Mouse (Mus musculus) erythroblast, embryonic 14.5 days (primary cell): ENCODE measurements around the gene Uvrag. TPM values are rescaled to one million over a fixed set of nuclear protein-coding genes. Genes with fewer than 3 reads are reported as not detected.

ENCODE experiments used
- H3K27me3 ChIP-seq: 2 replicates; pipeline ENCODE4 v1.6.1; 2012; ENCODE audit warnings: inconsistent platforms; ENCODE audit not compliant: control insufficient read depth
- H3K36me3 ChIP-seq: 2 replicates; pipeline ENCODE4 v1.6.1; 2012; ENCODE audit warnings: mild to moderate bottlenecking, inconsistent platforms; ENCODE audit not compliant: control insufficient read depth
- H3K4me1 ChIP-seq: 2 replicates; pipeline ENCODE4 v1.6.1; 2012; ENCODE audit warnings: inconsistent platforms; ENCODE audit not compliant: control insufficient read depth
- H3K4me3 ChIP-seq: replicated peaks from 2 replicates; pipeline ENCODE3; 2012; ENCODE audit warnings: moderate library complexity, mild to moderate bottlenecking, inconsistent platforms
- H3K9me3 ChIP-seq: 2 replicates; pipeline ENCODE4 v1.6.1; 2012; ENCODE audit warnings: low read length, inconsistent platforms, mixed read lengths; ENCODE audit not compliant: control insufficient read depth
- GATA1 ChIP-seq: IDR thresholded peaks from 2 replicates; pipeline ENCODE4 v1.6.1; 2012; ENCODE audit warnings: low read length, inconsistent platforms, mixed read lengths
- TAL1 ChIP-seq: IDR thresholded peaks from 3 replicates; pipeline ENCODE4 v1.6.1; 2012; ENCODE audit warnings: low read length, inconsistent platforms, mixed read lengths
- polyA plus RNA-seq: library from polyadenylated mRNA; stranded (reverse); fragments of >175 nt; gene quantifications from 2 replicates; pipeline ENCODE4 v1.2.3, GENCODE M21; 2012

Gene Uvrag
- 0.36 and 0.43 TPM in 2 replicates for polyA plus RNA-seq

DNA sequence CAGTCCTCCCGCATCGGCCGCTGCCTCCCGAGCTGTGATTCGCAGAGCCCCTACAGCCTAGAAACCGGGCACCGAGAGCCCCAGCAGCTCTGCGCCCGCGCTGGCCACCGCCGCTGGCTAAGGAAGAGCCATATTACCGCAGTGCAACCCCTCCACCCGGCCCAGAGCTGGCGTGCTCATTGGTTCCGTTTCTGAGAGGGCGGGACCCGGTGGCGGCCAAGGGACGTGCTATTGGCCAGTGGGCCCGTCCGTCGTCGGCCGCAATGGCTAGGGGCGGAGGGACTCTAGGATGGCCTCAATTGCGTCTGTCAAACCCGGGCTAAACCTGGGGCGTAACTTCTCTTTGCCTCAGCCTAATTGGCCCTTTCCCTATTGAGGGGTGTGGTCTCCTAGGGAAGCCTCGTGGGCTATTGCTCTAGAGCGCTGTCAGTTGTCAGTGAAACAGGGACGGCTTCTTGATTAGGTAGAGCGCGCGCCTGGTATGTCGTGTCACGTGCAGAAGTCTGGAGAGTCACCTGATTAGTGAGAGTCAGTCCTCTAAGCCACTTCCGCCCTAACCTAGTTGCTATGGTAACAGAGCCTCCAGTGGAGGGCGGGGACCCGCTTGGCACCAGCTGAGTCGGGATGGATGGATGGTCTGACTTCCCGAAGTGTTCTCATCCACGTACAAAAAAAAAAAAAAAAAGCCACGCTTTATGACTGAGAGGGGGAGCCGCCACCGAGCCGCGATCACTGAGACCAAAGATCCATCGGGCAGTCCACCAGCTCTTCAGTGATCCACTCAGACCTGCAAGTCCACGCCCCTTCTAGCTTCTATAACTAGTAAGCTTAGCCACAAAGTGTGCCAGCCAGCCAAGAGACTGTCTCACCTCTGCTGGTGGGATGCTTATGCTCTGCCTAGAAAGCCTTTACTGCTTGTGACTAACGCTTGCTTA, at the start of gene Uvrag:
Gene Uvrag, minus strand, starts transcription at position 158 of the 935 bp plus-strand sequence.
- Histone ChIP-seq H3K36me3 (peaks cover 3% of the 10 kb centered on the region), H3K4me1 (peaks cover 34% of the 10 kb centered on the region), H3K27me3 (peaks cover 5% of the 10 kb centered on the region; the same call in 1 of the 2 replicates), H3K9me3 (no peaks in the 10 kb centered on the region), H3K4me3 (peak within 1 kb of the TSS; percentile 93)
- no peak for TF ChIP-seq GATA1
- TF ChIP-seq TAL1, result no peak

DNA sequence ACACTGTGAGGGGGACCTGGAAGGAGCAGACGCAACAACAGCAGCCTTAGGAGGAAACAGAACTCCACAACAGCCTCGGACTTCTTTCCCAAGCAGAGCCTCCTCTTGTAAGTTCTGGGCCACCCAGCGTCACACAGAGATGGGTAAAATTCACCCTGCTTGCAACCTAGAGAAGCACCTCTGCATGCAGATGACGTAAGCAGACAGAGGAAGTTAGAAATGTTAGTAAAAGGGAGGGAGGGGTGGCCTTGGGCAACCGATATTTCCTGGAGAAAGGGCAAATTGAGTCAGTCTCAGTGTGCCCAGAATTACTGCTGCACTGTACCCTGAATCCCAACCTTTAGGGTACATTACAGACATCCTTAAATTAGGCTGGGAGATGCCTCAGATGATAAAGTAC, 48.9 kb upstream of the Uvrag start:
- Histone ChIP-seq H3K9me3 (no peaks in the 10 kb centered on the region), H3K36me3 (no peaks in the 10 kb centered on the region), H3K27me3 (peaks cover 4% of the 10 kb centered on the region; the same call in 1 of the 2 replicates), H3K4me3 (no peak overlapping the region), H3K4me1 (no peaks in the 10 kb centered on the region)
- TF ChIP-seq GATA1 (no peak), TAL1 (no peak)

DNA sequence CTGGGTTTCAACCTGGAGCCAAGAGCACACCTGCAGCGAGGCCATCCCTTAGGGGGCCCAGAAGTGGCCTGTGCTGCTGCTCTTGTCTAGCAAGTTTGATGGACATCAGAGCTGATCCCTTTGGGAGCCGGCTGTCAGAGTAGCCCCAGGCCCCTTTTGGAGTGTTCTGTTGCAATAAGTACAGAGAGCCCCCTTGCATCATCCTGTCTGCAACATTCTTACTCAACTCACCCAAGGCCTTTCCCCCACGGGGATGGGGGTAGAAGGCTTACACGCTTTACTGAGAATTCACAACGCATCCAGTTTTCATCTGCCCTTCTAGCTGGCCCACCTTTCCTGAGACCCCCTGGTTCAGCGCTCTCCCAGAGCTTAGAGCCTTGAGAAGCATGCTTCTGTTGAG, 47.7 kb upstream of the Uvrag start:
- H3K36me3 ChIP-seq, result no peaks in the 10 kb centered on the region
- H3K27me3 ChIP-seq, result peaks cover 8% of the 10 kb centered on the region
- no peak overlapping the region for H3K4me3 ChIP-seq
- TF ChIP-seq TAL1 (no peak), GATA1 (no peak)
- H3K4me1 ChIP-seq, result no peaks in the 10 kb centered on the region
- no peaks in the 10 kb centered on the region for H3K9me3 ChIP-seq

DNA sequence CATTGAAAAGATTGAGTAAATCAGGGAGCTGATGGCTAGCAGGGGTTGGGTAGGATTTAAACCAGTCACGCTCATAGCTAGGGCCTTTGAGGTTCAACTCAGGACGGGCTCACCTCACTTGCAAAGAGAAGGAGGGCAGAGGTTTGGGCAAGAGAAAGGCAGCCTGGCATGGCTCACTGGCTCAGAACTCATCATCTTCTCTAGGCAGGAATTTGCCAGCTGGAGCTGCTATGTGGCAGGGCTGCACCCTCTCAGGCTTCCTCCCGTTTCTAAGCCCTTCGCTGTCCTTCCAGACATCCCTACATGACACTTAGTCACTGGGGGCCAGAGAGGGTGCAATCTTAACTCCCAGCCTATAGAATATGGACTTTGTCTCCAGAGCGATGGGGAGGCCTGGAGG, 46.5 kb upstream of the Uvrag start:
- Histone ChIP-seq H3K4me3 (no peak overlapping the region), H3K27me3 (peaks cover 15% of the 10 kb centered on the region), H3K36me3 (no peaks in the 10 kb centered on the region), H3K9me3 (no peaks in the 10 kb centered on the region), H3K4me1 (peaks cover 6% of the 10 kb centered on the region)
- TF ChIP-seq GATA1, result no peak

DNA sequence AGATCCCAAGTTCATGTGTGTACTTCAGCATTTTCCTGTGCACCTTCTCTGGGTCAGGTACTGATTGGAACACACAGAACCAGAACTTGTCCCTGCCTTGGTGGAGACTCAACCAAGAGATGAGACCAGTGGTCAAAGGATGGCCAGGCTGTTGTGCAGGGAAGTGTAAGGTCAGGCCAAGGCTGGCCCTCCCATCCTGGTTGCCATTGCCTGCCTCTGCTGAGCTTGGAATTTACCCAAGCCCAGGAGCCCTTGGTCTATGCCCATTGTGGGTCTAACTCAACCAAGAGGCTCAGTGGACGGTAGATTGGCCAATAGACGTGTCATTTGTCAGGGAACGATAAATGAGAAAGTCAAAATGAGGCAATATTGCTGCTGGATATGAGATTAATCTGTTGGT, 44.5 kb upstream of the Uvrag start:
- Histone ChIP-seq H3K9me3 (no peaks in the 10 kb centered on the region), H3K4me1 (peaks cover 15% of the 10 kb centered on the region), H3K27me3 (peaks cover 34% of the 10 kb centered on the region), H3K4me3 (no peak overlapping the region), H3K36me3 (no peaks in the 10 kb centered on the region)
- TF ChIP-seq TAL1 (no peak), GATA1 (no peak)

DNA sequence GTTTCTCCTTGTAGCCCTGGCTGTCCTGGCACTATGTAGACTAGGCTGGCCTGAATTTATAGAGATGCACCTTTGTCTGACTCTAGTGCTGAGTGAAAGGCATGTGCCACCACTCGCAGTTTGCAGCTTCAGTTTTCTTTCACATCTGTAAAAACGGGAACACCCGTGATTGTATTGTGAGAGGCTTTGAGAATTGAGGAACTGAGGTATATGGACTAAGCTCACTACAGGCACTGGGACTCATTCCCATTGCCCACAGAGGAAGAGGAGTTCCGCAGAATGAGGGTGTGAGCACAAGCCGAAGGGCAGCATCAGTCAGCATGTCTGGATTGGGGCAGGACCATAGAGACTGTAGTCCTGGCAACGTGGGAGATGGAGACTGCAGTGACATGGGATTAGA, 42.8 kb upstream of the Uvrag start:
- no peak for TF ChIP-seq TAL1
- TF ChIP-seq GATA1, result no peak
- Histone ChIP-seq H3K4me3 (no peak overlapping the region), H3K36me3 (no peaks in the 10 kb centered on the region), H3K4me1 (peaks cover 16% of the 10 kb centered on the region), H3K27me3 (peaks cover 34% of the 10 kb centered on the region), H3K9me3 (no peaks in the 10 kb centered on the region)

DNA sequence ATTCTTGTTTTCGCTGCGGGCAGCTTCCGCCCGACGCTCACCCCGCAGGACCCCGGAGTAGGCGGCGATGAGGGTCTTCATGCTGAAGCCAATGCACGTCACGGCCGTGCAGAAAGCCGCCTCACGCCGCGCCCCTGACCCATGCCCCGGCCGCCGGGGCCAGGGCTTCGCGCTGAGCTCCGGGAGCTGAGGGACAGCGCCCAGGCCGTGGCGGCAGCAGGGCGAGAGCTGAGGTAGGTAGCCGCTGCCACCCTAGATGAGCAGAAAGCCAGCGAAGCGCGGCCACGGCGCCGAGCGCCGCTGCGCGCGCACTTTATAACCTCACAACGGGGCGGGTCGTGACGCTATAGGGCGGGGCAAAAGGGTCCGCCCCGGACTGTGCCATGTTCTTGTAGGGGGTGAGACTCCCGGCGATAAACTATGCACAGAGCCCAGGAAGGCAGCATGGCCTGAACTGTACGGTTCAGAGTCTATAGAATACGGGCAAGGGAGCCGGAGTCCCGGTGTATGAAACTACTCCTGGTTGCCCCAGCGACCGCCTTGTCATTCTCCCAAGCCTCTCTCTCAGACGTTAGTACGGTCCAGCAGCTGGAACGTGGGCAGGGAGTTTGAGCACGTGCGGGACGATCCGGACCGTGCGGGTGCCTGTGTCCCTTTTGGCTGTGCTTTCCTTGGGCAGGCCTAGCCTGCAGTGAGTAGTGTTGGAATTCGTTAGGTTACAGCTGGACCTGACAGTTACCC, 41.7 kb upstream of the Uvrag start, which contains the start of gene Dgat2:
Gene Dgat2, minus strand, starts transcription at position 288 of the 741 bp plus-strand sequence.
- H3K4me3 ChIP-seq, result peak within 1 kb of the TSS; percentile 64
- TF ChIP-seq TAL1 (no peak), GATA1 (no peak)
- no peaks in the 10 kb centered on the region for H3K9me3 ChIP-seq
- peaks cover 34% of the 10 kb centered on the region for H3K27me3 ChIP-seq
- H3K4me1 ChIP-seq, result peaks cover 16% of the 10 kb centered on the region
- no peaks in the 10 kb centered on the region; the same call in 1 of the 2 replicates for H3K36me3 ChIP-seq

DNA sequence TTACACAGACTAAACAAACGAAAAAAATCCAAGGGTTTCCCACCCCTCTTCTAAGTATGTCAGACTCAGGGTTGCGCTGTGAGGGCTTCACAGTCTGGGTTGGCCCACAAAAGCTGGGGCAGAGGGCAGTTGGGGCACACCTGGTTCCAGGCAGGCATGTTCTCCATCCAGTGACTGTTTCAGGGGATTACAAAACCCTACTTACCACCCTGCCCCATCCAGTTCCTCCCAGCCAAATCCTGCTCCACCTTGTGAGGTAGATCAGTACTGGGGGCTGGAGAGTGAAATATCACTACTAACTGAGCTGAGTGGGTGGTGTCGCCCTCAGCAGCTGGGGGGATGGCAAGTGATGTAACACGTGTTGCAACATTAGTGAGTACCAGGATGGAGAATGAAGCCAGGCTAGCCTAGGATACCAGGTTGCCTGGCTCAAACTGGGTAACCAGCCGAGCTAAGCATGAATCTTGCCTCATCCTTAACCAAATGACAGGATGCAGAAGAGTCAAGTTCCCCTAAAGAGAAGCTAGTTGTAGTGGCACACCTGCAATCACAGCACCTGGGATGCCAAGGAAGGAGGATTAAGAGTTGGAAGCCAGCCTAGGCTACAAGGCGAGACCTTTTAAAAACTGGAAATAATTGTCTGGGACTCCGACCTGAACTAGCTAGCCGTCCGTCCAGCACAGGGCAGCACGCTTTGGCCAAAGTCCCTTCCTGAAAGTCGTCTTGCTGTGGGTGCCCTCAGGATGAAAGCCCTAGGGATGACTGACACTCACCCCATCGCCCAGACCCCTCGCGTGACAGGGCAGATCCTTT, 40.9 kb upstream of the Uvrag start:
- peaks cover 34% of the 10 kb centered on the region for H3K27me3 ChIP-seq
- peaks cover 16% of the 10 kb centered on the region for H3K4me1 ChIP-seq
- H3K4me3 ChIP-seq, result peak overlapping the region; percentile 64
- TF ChIP-seq GATA1 (no peak), TAL1 (no peak)
- H3K9me3 ChIP-seq, result no peaks in the 10 kb centered on the region
- no peaks in the 10 kb centered on the region; the same call in 1 of the 2 replicates for H3K36me3 ChIP-seq

DNA sequence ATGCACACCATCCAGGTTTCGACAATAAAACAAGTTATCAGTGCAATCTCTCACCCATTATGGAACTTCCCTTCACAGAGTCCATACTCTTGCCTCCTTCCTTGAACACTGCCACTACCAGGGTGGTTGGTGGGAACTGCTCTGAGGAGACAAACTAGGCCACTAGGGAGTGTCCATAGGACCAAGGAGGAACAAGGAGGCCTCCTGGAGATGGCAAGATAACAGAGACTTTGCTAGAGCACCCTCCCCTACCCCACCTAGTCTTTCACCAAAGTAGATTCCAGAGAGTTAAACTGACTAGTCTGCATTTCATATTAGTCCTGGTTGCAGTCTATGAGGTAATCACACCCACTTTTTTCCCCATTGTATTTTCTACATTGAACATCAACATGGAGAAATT, 39.2 kb upstream of the Uvrag start:
- peaks cover 3% of the 10 kb centered on the region; the same call in 1 of the 2 replicates for H3K36me3 ChIP-seq
- no peaks in the 10 kb centered on the region for H3K9me3 ChIP-seq
- peaks cover 16% of the 10 kb centered on the region for H3K4me1 ChIP-seq
- TF ChIP-seq GATA1, result peak; percentile 20; the same call in 1 of the 2 replicates
- no peak for TF ChIP-seq TAL1
- peaks cover 30% of the 10 kb centered on the region for H3K27me3 ChIP-seq
- no peak overlapping the region for H3K4me3 ChIP-seq
